Mouse (Mus musculus): ENCODE data around the gene Spsb4.

Spsb4 gene

DNA sequence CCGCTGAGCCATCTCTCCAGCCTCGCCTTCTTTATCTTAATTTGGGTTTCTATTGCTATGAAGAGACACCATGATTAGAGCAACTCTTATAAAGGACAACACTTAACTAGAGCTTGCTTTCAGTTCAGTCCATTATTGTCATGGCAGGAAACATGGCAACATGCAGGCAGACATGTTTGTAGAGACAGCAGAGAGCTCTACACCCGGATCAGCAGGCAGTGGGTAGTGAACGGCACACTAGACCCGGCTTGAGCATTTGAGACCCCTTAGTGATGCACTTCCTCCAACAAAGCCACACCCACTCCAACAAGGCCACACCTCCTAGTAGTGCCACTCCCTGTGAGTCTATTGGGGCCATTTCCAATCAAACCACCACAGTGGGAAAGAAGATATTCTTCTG lies 3.7 kb upstream of the Spsb4 start:
- H3K27me3 ChIP-seq (ENCODE audit: insufficient read depth, low read length), result peaks cover 42% of the 10 kb centered on the region
- no peak overlapping the region for H3K4me3 ChIP-seq (replicated peaks; ENCODE audit: low read length)
- H3K36me3 ChIP-seq (ENCODE audit: insufficient read depth, low read length), result no peaks in the 10 kb centered on the region
- H3K4me1 ChIP-seq (replicated peaks; ENCODE audit: low read depth, low read length), result peaks cover 28% of the 10 kb centered on the region
- H3K9me3 ChIP-seq (ENCODE audit: low read length), result peaks cover 10% of the 10 kb centered on the region
- TF ChIP-seq POU5F1 (IDR thresholded peaks at IDR 0.05; ENCODE audit: borderline replicate concordance, low read length) (no peak), CTCF (conservative IDR thresholded peaks at IDR 0.05; ENCODE audit: low read length) (no peak), NANOG (IDR thresholded peaks at IDR 0.05; ENCODE audit: borderline replicate concordance, low read length) (no peak)

GRCm38 (mm10) chr9:97020152-97020551 lies 1.5 kb upstream of the Spsb4 start:
- TF ChIP-seq POU5F1 (IDR thresholded peaks at IDR 0.05; ENCODE audit: borderline replicate concordance, low read length) (no peak), CTCF (conservative IDR thresholded peaks at IDR 0.05; ENCODE audit: low read length) (no peak), NANOG (IDR thresholded peaks at IDR 0.05; ENCODE audit: borderline replicate concordance, low read length) (no peak)
- H3K9me3 ChIP-seq (ENCODE audit: low read length), result peaks cover 5% of the 10 kb centered on the region
- H3K27me3 ChIP-seq (ENCODE audit: insufficient read depth, low read length), result peaks cover 60% of the 10 kb centered on the region
- H3K36me3 ChIP-seq (ENCODE audit: insufficient read depth, low read length), result no peaks in the 10 kb centered on the region
- peaks cover 47% of the 10 kb centered on the region for H3K4me1 ChIP-seq (replicated peaks; ENCODE audit: low read depth, low read length)
- H3K4me3 ChIP-seq (replicated peaks; ENCODE audit: low read length), result no peak overlapping the region

DNA sequence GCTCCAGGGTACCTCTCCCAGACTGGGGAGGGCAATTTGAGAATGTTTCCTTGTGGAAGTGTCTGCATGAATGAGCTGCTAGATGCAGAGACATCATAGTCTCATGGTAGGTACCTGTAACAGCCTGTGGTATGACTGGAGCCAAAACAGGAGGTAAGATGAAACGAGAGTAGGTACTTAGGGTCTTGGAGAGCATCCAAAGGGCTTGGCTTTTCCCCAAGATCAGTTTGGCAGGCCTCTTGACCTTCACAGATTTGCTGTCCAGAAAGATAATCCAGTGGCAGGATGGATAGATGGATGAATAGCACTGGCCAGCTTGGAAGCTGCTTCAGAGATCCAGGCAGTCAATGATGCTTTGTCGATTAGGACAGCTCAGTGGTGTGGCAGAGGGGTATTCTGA lies 1.0 kb upstream of the Spsb4 start:
- Histone ChIP-seq H3K27me3 (ENCODE audit: insufficient read depth, low read length) (peaks cover 64% of the 10 kb centered on the region), H3K36me3 (ENCODE audit: insufficient read depth, low read length) (no peaks in the 10 kb centered on the region), H3K4me3 (replicated peaks; ENCODE audit: low read length) (no peak overlapping the region; the same call in 1 of the 2 replicates), H3K9me3 (ENCODE audit: low read length) (peaks cover 5% of the 10 kb centered on the region), H3K4me1 (replicated peaks; ENCODE audit: low read depth, low read length) (peaks cover 52% of the 10 kb centered on the region)
- TF ChIP-seq POU5F1 (IDR thresholded peaks at IDR 0.05; ENCODE audit: borderline replicate concordance, low read length), result no peak
- no peak for TF ChIP-seq CTCF (conservative IDR thresholded peaks at IDR 0.05; ENCODE audit: low read length)
- TF ChIP-seq NANOG (IDR thresholded peaks at IDR 0.05; ENCODE audit: borderline replicate concordance, low read length), result no peak

GRCm38 (mm10) chr9:97019231-97019630 lies 588 bp upstream of the Spsb4 start:
- Histone ChIP-seq H3K4me3 (replicated peaks; ENCODE audit: low read length) (peak overlapping the region; percentile 88), H3K36me3 (ENCODE audit: insufficient read depth, low read length) (no peaks in the 10 kb centered on the region), H3K27me3 (ENCODE audit: insufficient read depth, low read length) (peaks cover 65% of the 10 kb centered on the region), H3K9me3 (ENCODE audit: low read length) (peaks cover 5% of the 10 kb centered on the region), H3K4me1 (replicated peaks; ENCODE audit: low read depth, low read length) (peaks cover 53% of the 10 kb centered on the region)
- TF ChIP-seq CTCF (conservative IDR thresholded peaks at IDR 0.05; ENCODE audit: low read length) (no peak), POU5F1 (IDR thresholded peaks at IDR 0.05; ENCODE audit: borderline replicate concordance, low read length) (no peak), NANOG (IDR thresholded peaks at IDR 0.05; ENCODE audit: borderline replicate concordance, low read length) (no peak)

GRCm38 (mm10) chr9:97017811-97018641 lies 617 bp downstream of the Spsb4 start:
- Histone ChIP-seq H3K4me1 (replicated peaks; ENCODE audit: low read depth, low read length) (peaks cover 61% of the 10 kb centered on the region), H3K27me3 (ENCODE audit: insufficient read depth, low read length) (peaks cover 65% of the 10 kb centered on the region)
- TF ChIP-seq NANOG (IDR thresholded peaks at IDR 0.05; ENCODE audit: borderline replicate concordance, low read length), result no peak
- TF ChIP-seq CTCF (conservative IDR thresholded peaks at IDR 0.05; ENCODE audit: low read length), result no peak
- no peak for TF ChIP-seq POU5F1 (IDR thresholded peaks at IDR 0.05; ENCODE audit: borderline replicate concordance, low read length)

GRCm38 (mm10) chr9:97017121-97017810 lies 1.4 kb downstream of the Spsb4 start:
- Histone ChIP-seq H3K9me3 (ENCODE audit: low read length) (peaks cover 5% of the 10 kb centered on the region), H3K4me3 (replicated peaks; ENCODE audit: low read length) (peak overlapping the region; percentile 88), H3K4me1 (replicated peaks; ENCODE audit: low read depth, low read length) (peaks cover 66% of the 10 kb centered on the region), H3K27me3 (ENCODE audit: insufficient read depth, low read length) (peaks cover 65% of the 10 kb centered on the region), H3K36me3 (ENCODE audit: insufficient read depth, low read length) (no peaks in the 10 kb centered on the region)
- TF ChIP-seq CTCF (conservative IDR thresholded peaks at IDR 0.05; ENCODE audit: low read length) (no peak), NANOG (IDR thresholded peaks at IDR 0.05; ENCODE audit: borderline replicate concordance, low read length) (no peak), POU5F1 (IDR thresholded peaks at IDR 0.05; ENCODE audit: borderline replicate concordance, low read length) (no peak)

More at GRCm38 (mm10) chr9:97017811-97018641, 617 bp downstream of the Spsb4 start:
- peak overlapping the region; percentile 88 for H3K4me3 ChIP-seq (replicated peaks; ENCODE audit: low read length)
- H3K9me3 ChIP-seq (ENCODE audit: low read length), result peaks cover 5% of the 10 kb centered on the region
- H3K36me3 ChIP-seq (ENCODE audit: insufficient read depth, low read length), result no peaks in the 10 kb centered on the region

DNA sequence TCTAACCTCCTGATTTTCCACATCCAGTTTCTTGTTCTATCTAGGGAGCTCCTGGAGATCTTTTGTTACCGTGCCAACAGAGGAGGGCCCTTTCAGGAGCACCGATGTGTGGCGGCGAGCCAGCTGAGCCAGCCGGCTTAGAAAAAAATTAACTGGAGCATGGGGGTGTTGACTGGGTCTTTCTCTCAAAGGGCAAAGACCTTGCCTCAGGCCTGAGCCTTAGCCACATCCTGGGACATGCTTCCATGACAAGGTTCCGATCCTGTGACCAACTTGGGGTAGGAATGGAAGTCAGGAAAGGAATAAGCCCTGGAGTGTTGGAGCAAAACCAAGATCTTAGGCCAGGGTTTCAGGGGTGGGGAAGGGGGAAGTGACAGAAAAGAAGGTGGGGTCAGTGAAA lies 2.9 kb downstream of the Spsb4 start:
- H3K9me3 ChIP-seq (ENCODE audit: low read length), result peaks cover 5% of the 10 kb centered on the region
- no peak overlapping the region for H3K4me3 ChIP-seq (replicated peaks; ENCODE audit: low read length)
- peaks cover 60% of the 10 kb centered on the region for H3K27me3 ChIP-seq (ENCODE audit: insufficient read depth, low read length)
- TF ChIP-seq CTCF (conservative IDR thresholded peaks at IDR 0.05; ENCODE audit: low read length) (no peak), NANOG (IDR thresholded peaks at IDR 0.05; ENCODE audit: borderline replicate concordance, low read length) (no peak), POU5F1 (IDR thresholded peaks at IDR 0.05; ENCODE audit: borderline replicate concordance, low read length) (no peak)
- H3K4me1 ChIP-seq (replicated peaks; ENCODE audit: low read depth, low read length), result peaks cover 81% of the 10 kb centered on the region
- H3K36me3 ChIP-seq (ENCODE audit: insufficient read depth, low read length), result no peaks in the 10 kb centered on the region

DNA sequence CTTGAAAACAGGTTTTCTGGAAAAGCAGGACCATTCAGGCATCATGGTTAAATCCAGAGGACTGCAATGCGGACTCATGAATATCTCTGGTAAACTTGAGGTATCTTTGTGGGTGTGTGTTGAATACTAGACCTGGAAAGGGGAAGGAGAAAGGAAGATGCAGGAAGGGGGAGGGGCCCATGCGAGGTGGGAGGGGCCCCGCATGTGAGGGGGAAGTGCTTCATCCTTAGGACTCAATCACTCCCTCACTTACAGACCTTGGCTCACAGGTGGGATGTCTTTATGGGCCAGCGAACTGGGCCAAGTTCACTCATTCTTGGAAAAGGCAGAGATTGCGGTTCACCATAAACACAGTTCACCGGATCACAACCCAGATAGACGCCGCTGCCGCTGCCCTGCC lies 4.9 kb downstream of the Spsb4 start:
- Histone ChIP-seq H3K9me3 (ENCODE audit: low read length) (peaks cover 5% of the 10 kb centered on the region), H3K4me1 (replicated peaks; ENCODE audit: low read depth, low read length) (peaks cover 80% of the 10 kb centered on the region), H3K36me3 (ENCODE audit: insufficient read depth, low read length) (no peaks in the 10 kb centered on the region), H3K4me3 (replicated peaks; ENCODE audit: low read length) (peak overlapping the region; percentile 41; the same call in 1 of the 2 replicates), H3K27me3 (ENCODE audit: insufficient read depth, low read length) (peaks cover 43% of the 10 kb centered on the region)
- TF ChIP-seq CTCF (conservative IDR thresholded peaks at IDR 0.05; ENCODE audit: low read length), result no peak
- TF ChIP-seq POU5F1 (IDR thresholded peaks at IDR 0.05; ENCODE audit: borderline replicate concordance, low read length), result no peak
- TF ChIP-seq NANOG (IDR thresholded peaks at IDR 0.05; ENCODE audit: borderline replicate concordance, low read length), result no peak

Measured in E14TG2a.4 (cell line).